Mouse (Mus musculus) heart, postnatal 0 days (tissue): ENCODE measurements around the gene Cog3.

Experiments used
- CTCF ChIP-seq: IDR thresholded peaks from 2 replicates; pipeline ENCODE4 v1.5.1; 2016; ENCODE audit warnings: antibody characterized with exemption, control low read depth, low read depth
- EP300 ChIP-seq: IDR thresholded peaks from 2 replicates; pipeline ENCODE4 v1.6.1; 2016; ENCODE audit warnings: antibody characterized with exemption, low read depth

DNA sequence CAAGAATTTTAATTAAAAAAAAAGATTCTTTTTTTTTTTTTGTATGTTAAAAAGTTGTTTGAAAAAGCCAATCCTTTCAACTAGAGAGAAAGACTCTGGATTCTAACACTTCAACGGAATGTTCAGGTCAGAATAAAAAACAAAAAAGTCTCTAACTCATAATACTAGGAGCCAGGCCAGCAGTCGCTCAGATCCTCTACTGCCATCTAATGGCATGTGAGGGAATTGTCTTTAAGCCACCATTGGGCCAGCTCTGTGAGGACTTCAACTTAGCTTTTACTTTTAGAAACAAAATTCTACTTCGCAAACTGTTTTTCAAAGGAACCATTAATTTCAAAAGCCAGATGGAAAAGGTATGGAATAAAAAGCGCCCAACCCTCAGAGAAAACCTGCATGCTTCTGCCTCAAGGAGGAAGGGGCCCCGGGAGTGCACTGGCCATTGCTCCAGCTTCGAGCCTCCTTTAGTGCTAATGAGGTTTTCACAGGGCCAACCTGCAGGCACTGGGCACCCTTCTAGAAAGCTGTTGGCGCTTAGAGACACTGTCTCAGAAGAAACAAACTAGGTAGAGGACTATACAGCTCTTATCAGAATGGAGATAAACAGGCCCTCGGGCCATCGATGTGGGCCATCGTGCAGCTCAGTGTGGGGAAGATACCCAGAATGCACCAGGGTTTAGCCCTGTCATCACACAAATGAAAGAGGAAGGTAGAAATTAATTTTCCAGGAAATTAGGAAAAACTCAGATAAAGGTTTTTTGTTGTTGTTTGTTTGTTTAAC is 6.9 kb upstream of the Cog3 start:
- TF ChIP-seq CTCF, result peak; percentile 73
- TF ChIP-seq EP300, result no peak
